Mouse (Mus musculus) embryo, embryonic 9.5 days (tissue): ENCODE data around the gene Zfp652.
"Not testable (repeated sequence)": the region's sequence is repeated elsewhere in the genome, so short reads cannot be mapped to it uniquely, and the experiment has no call there.

Source experiments
- DNase-seq: peaks from one replicate; pipeline ENCODE4 v3.0.0-alpha.2; 2017; ENCODE audit errors: extremely low spot score

Zfp652 gene

GRCm38 (mm10) chr11:95712563-95713224 is at the start of gene Zfp652:
TSS of gene Zfp652 (plus strand) at chr11:95712673.
- peak; percentile 92 for DNase-seq

- peak; percentile 96 for DNase-seq
Observed at GRCm38 (mm10) chr11:95666529-95667149, 45.8 kb upstream of the Zfp652 start, which contains the start of gene Phb. TSS of gene Phb (plus strand) at chr11:95666957.

- DNase-seq: no peak
Observed at GRCm38 (mm10) chr11:95667177-95667576, 45.3 kb upstream of the Zfp652 start.

- not testable (repeated sequence) for DNase-seq
Observed at GRCm38 (mm10) chr11:95668086-95668485, 44.4 kb upstream of the Zfp652 start.

- no peak for DNase-seq
Observed at GRCm38 (mm10) chr11:95675498-95675897, 37.0 kb upstream of the Zfp652 start.

- peak; percentile 85 for DNase-seq
Observed at GRCm38 (mm10) chr11:95676307-95676706, 36.2 kb upstream of the Zfp652 start.

- DNase-seq: no peak
Observed at GRCm38 (mm10) chr11:95677925-95678701, 34.4 kb upstream of the Zfp652 start.

- peak; percentile 33 for DNase-seq
Observed at GRCm38 (mm10) chr11:95681995-95682601, 30.4 kb upstream of the Zfp652 start.

- DNase-seq: no peak
Observed at GRCm38 (mm10) chr11:95682946-95683345, 29.5 kb upstream of the Zfp652 start.

GRCm38 (mm10) chr11:95686031-95686430 is 26.4 kb upstream of the Zfp652 start:
- peak; percentile 74 for DNase-seq

- no peak for DNase-seq
Observed at GRCm38 (mm10) chr11:95687084-95687656, 25.3 kb upstream of the Zfp652 start.

GRCm38 (mm10) chr11:95688515-95688914 is 24.0 kb upstream of the Zfp652 start:
- no peak for DNase-seq

GRCm38 (mm10) chr11:95688981-95689380 is 23.5 kb upstream of the Zfp652 start:
- DNase-seq: no peak

- no peak for DNase-seq
Observed at GRCm38 (mm10) chr11:95689544-95689943, 22.9 kb upstream of the Zfp652 start.

GRCm38 (mm10) chr11:95698541-95698940 is 13.9 kb upstream of the Zfp652 start:
- no peak for DNase-seq

GRCm38 (mm10) chr11:95700778-95701739 is 11.4 kb upstream of the Zfp652 start:
- DNase-seq: no peak

- no peak for DNase-seq
Observed at GRCm38 (mm10) chr11:95704032-95704969, 8.2 kb upstream of the Zfp652 start.

- no peak for DNase-seq
Observed at GRCm38 (mm10) chr11:95704970-95705330, 7.5 kb upstream of the Zfp652 start.

- no peak for DNase-seq
Observed at GRCm38 (mm10) chr11:95709534-95710040, 2.9 kb upstream of the Zfp652 start.
